Mouse (Mus musculus) brain, embryonic 14.5 days (tissue): Measurements from ENCODE around the gene Rabgef1.

Source experiments
- CTCF ChIP-seq: fragments of 200-500 bp; IDR thresholded peaks from 2 replicates; pipeline ENCODE4 v1.5.1; 2012; ENCODE audit warnings: inconsistent platforms, mild to moderate bottlenecking, moderate library complexity, borderline replicate concordance; ENCODE audit not compliant: insufficient read depth, insufficient read length; ENCODE audit errors: extremely low read depth
- POLR2A ChIP-seq: fragments of 200-500 bp; IDR thresholded peaks from 2 replicates; pipeline ENCODE4 v1.6.1; 2012; ENCODE audit warnings: mild to moderate bottlenecking, inconsistent platforms, borderline replicate concordance; ENCODE audit not compliant: poor library complexity, insufficient read depth, insufficient read length, severe bottlenecking; ENCODE audit errors: extremely low read depth

GRCm38 (mm10) chr5:130193760-130194159 lies 22.2 kb downstream of the Rabgef1 start:
- no peak for TF ChIP-seq CTCF
- TF ChIP-seq POLR2A: no peak
